In the genomic region with DNA sequence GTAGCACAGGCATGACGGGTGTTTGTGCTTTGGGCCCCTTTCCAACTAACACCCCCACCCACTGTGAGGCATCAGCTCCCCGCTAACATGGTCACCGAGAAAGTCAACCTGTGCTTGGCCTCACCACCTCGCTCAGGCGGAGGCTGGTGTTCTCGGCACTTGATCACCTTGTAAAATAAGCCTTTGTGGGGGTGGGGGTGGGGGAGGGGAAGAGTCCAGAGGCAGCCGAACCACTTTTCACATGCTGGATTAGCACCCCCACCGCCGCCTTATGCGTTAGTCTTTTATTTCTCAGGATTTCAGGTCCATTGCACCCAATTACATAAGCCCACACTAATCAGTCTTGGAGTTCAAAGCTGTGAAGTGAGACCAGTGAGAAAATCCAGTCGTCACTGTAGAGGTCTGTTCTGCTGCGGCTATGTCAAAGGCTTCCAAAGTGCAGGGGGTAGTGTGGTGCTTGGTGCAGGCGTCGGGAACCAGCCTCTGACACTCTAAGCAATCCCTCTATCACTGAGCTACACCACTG, we compare ENCODE assay signal across 9 mouse cellular contexts. TPM values are rescaled to one million over a fixed set of nuclear protein-coding genes. Genes with fewer than 3 reads are reported as not detected.
DNase-seq lines count a peak whose midpoint lies in the region; ATAC-seq and TF ChIP-seq lines count a peak whose summit lies in the region.
"Had no signal": no experiment of that assay in that cellular context is flagged by ENCODE, and none has a peak within 500 bp of the region (broad histone marks: within the 10 kb centered on the region; RNA-seq: fewer than 3 reads in every experiment).

No protein-coding gene starts in this region.

- H3K4me1 ChIP-seq in heart, embryonic 12.5 days (replicated peaks) = peaks cover 39% of the 10 kb centered on the region
- H3K4me1 ChIP-seq in thymus, adult 2 months (replicated peaks; ENCODE audit: control insufficient read depth, insufficient read depth, low read length) = peaks cover 16% of the 10 kb centered on the region
- peaks cover 14% of the 10 kb centered on the region for H3K4me1 ChIP-seq in limb, embryonic 14.5 days (ENCODE audit: control insufficient read depth, insufficient read depth, low read length)

- TF ChIP-seq POLR2A in thymus, adult 2 months (IDR thresholded peaks at IDR 0.05; ENCODE audit: control insufficient read depth, extremely low read depth, insufficient read depth, low read length, poor library complexity) = no peak
- no peak for TF ChIP-seq POLR2A in limb, embryonic 14.5 days (IDR thresholded peaks at IDR 0.05; ENCODE audit: borderline replicate concordance, extremely low read depth, insufficient read depth, insufficient read length)

- no peaks in the 10 kb centered on the region for H3K36me3 ChIP-seq in heart, embryonic 12.5 days
- H3K36me3 ChIP-seq in thymus, adult 2 months (ENCODE audit: control insufficient read depth, insufficient read depth, low read length) = peaks cover 46% of the 10 kb centered on the region
- no peaks in the 10 kb centered on the region for H3K36me3 ChIP-seq in limb, embryonic 14.5 days (ENCODE audit: control insufficient read depth, insufficient read depth, low read length)

- 33% methylated on average over 14 of the region's 14 CpGs for WGBS in heart, embryonic 12.5 days
- WGBS in thymus, adult 2 months = 88% methylated on average over 14 of the region's 14 CpGs
- WGBS in limb, embryonic 14.5 days = 13% methylated on average over 14 of the region's 14 CpGs

- no peak overlapping the region for H3K27ac ChIP-seq in heart, embryonic 12.5 days (ENCODE audit: poor library complexity, severe bottlenecking)
- 0 out of 2 replicates have a peak overlapping the region, but pooled peaks have one; percentile 2 for H3K27ac ChIP-seq in thymus, adult 2 months (ENCODE audit: control insufficient read depth, insufficient read depth, low read length)
- H3K27ac ChIP-seq in limb, embryonic 14.5 days (replicated peaks; ENCODE audit: low read depth, low read length) = no peak overlapping the region

- TF ChIP-seq CTCF in thymus, adult 2 months (IDR thresholded peaks at IDR 0.05; ENCODE audit: borderline replicate concordance, control insufficient read depth, extremely low read depth, insufficient read depth, low read length, poor library complexity) = no peak

- intact Hi-C loops in heart, postnatal 25 days (cut with DNase I) = no loop called here

- no peaks in the 10 kb centered on the region; the same call in 1 of the 2 replicates for H3K27me3 ChIP-seq in heart, embryonic 12.5 days (replicated peaks)
- H3K27me3 ChIP-seq in thymus, adult 2 months (ENCODE audit: control insufficient read depth, insufficient read depth, low read length) = no peaks in the 10 kb centered on the region
- no peaks in the 10 kb centered on the region for H3K27me3 ChIP-seq in limb, embryonic 14.5 days (ENCODE audit: control insufficient read depth, insufficient read depth, low read length)

- ATAC-seq in heart, embryonic 12.5 days (ENCODE audit: insufficient number of reproducible peaks, low FRiP score) = no peak
- ATAC-seq in limb, embryonic 14.5 days (ENCODE audit: low FRiP score, low read depth) = peak; percentile 60; the same call in 1 of the 2 replicates
- ATAC-seq in monocyte, adult 5-6 weeks (replicated peaks; ENCODE audit: insufficient number of reproducible peaks, low FRiP score, low TSS enrichment, poor library complexity, severe bottlenecking) = no peak

- H3K9me3 ChIP-seq in heart, embryonic 12.5 days (replicated peaks) = no peaks in the 10 kb centered on the region
- H3K9me3 ChIP-seq in limb, embryonic 14.5 days (ENCODE audit: control insufficient read depth, low read length) = no peaks in the 10 kb centered on the region

- H3K4me2 ChIP-seq in heart, embryonic 12.5 days = peak overlapping the region; percentile 20
- no peak overlapping the region for H3K4me2 ChIP-seq in limb, embryonic 14.5 days (replicated peaks; ENCODE audit: low read depth, low read length, severe bottlenecking)

- no peak for DNase-seq in heart, postnatal 25 days (ENCODE audit: low spot score)
- no peak for DNase-seq in thymus, adult 2 months
- no peak for DNase-seq in thymus, postnatal 10 days (ENCODE audit: low spot score in 2 of 2)
- DNase-seq in limb, embryonic 14.5 days (ENCODE audit: low spot score) = no peak
- DNase-seq in liver = no peak
- no peak for DNase-seq in cerebellum, adult 11-12 months
- DNase-seq: adrenal gland, postnatal 14 days had no signal

- H3K9ac ChIP-seq in heart, embryonic 12.5 days = no peak overlapping the region
- no peak overlapping the region for H3K9ac ChIP-seq in limb, embryonic 14.5 days (ENCODE audit: low read depth, low read length, severe bottlenecking)

- H3K4me3 ChIP-seq in heart, embryonic 12.5 days = no peak overlapping the region
- no peak overlapping the region for H3K4me3 ChIP-seq in thymus, adult 2 months (ENCODE audit: control insufficient read depth, insufficient read depth, low read length)
- H3K4me3 ChIP-seq in limb, embryonic 14.5 days (replicated peaks; ENCODE audit: low read length) = no peak overlapping the region

RNA-seq across cellular contexts. Expression of a gene that starts 36.4 kb away (rescaled TPM):
- 4.8 and 5.3 TPM in 2 replicates for polyA plus RNA-seq in heart, embryonic 12.5 days (2016; fragmentation: Nextera tagmentation; extraction: Ambion mirVana)
- total RNA-seq in heart, postnatal 25 days (2021) = 10 to 100 TPM in 1 of 2 experiments, 1 to 10 TPM in 1; 8.2 to 10.4 TPM
- polyA plus RNA-seq in thymus, adult 2 months (2012; rRNA removed) = 110 and 111 TPM in 2 replicates
- polyA plus RNA-seq in limb, embryonic 14.5 days (2012; rRNA removed) = 12.6 and 13.2 TPM in 2 replicates
- 14.6 and 15.1 TPM in 2 replicates for polyA plus RNA-seq in limb, embryonic 14.5 days (2014; fragmentation: Nextera tagmentation; extraction: Ambion mirVana)
- total RNA-seq in monocyte, adult 5-6 weeks (2017) = 33.5 to 63.6 TPM (median 45.1 TPM) in 3 replicates

RNA-seq across cellular contexts. Expression of a gene that starts 43.0 kb away (rescaled TPM):
- polyA plus RNA-seq in heart, embryonic 12.5 days (2016; fragmentation: Nextera tagmentation; extraction: Ambion mirVana) = 5.4 and 6.2 TPM in 2 replicates
- total RNA-seq in heart, postnatal 25 days (2021) = 1 to 10 TPM; 1.4 to 2.0 TPM
- polyA plus RNA-seq in thymus, adult 2 months (2012; rRNA removed) = 1.7 and 1.8 TPM in 2 replicates
- 41.2 and 46.2 TPM in 2 replicates for polyA plus RNA-seq in limb, embryonic 14.5 days (2012; rRNA removed)
- polyA plus RNA-seq in limb, embryonic 14.5 days (2014; fragmentation: Nextera tagmentation; extraction: Ambion mirVana) = 44.6 and 50.5 TPM in 2 replicates
- total RNA-seq in monocyte, adult 5-6 weeks (2017) = not detected in 3 replicates
